Mouse (Mus musculus): ENCODE data around the gene Wsb1.
A peak's percentile ranks its signal among the peaks of the same experiment; 100 is the strongest.
"Not testable (repeated sequence)": the region's sequence is repeated elsewhere in the genome, so short reads cannot be mapped to it uniquely, and the experiment has no call there.

Gene Wsb1

GRCm38 (mm10) chr11:79254391-79255098 lies at the start of gene Wsb1:
Gene Wsb1 (minus strand): TSS chr11:79254671.
- DNase-seq (ENCODE audit: low read depth, low spot score), result peak; percentile 93

GRCm38 (mm10) chr11:79304245-79304644 lies 49.8 kb upstream of the Wsb1 start:
- DNase-seq (ENCODE audit: low read depth, low spot score), result not testable (repeated sequence)

GRCm38 (mm10) chr11:79303109-79303508 lies 48.6 kb upstream of the Wsb1 start:
- no peak for DNase-seq (ENCODE audit: low read depth, low spot score)

GRCm38 (mm10) chr11:79299719-79300431 lies 45.4 kb upstream of the Wsb1 start:
- no peak for DNase-seq (ENCODE audit: low read depth, low spot score)

GRCm38 (mm10) chr11:79296856-79297491 lies 42.5 kb upstream of the Wsb1 start, which contains the start of gene Gm9964:
Gene Gm9964 (minus strand): TSS chr11:79296906.
- no peak for DNase-seq (ENCODE audit: low read depth, low spot score)

- peak; percentile 49 for DNase-seq (ENCODE audit: low read depth, low spot score)
Observed at GRCm38 (mm10) chr11:79296167-79296566, 41.7 kb upstream of the Wsb1 start.

GRCm38 (mm10) chr11:79293971-79294370 lies 39.5 kb upstream of the Wsb1 start:
- no peak for DNase-seq (ENCODE audit: low read depth, low spot score)

- no peak for DNase-seq (ENCODE audit: low read depth, low spot score)
Observed at GRCm38 (mm10) chr11:79293025-79293424, 38.6 kb upstream of the Wsb1 start.

GRCm38 (mm10) chr11:79292130-79292529 lies 37.7 kb upstream of the Wsb1 start:
- no peak for DNase-seq (ENCODE audit: low read depth, low spot score)

GRCm38 (mm10) chr11:79291651-79292050 lies 37.2 kb upstream of the Wsb1 start:
- DNase-seq (ENCODE audit: low read depth, low spot score), result no peak

- DNase-seq (ENCODE audit: low read depth, low spot score), result no peak
Observed at GRCm38 (mm10) chr11:79290473-79290872, 36.0 kb upstream of the Wsb1 start.

GRCm38 (mm10) chr11:79288913-79289640 lies 34.6 kb upstream of the Wsb1 start:
- DNase-seq (ENCODE audit: low read depth, low spot score), result no peak

- DNase-seq (ENCODE audit: low read depth, low spot score), result no peak
Observed at GRCm38 (mm10) chr11:79288278-79288843, 33.9 kb upstream of the Wsb1 start.

- DNase-seq (ENCODE audit: low read depth, low spot score), result no peak
Observed at GRCm38 (mm10) chr11:79287447-79287846, 33.0 kb upstream of the Wsb1 start.

GRCm38 (mm10) chr11:79286305-79286799 lies 31.9 kb upstream of the Wsb1 start:
- no peak for DNase-seq (ENCODE audit: low read depth, low spot score)

GRCm38 (mm10) chr11:79283350-79284030 lies 29.0 kb upstream of the Wsb1 start:
- no peak for DNase-seq (ENCODE audit: low read depth, low spot score)

- no peak for DNase-seq (ENCODE audit: low read depth, low spot score)
Observed at GRCm38 (mm10) chr11:79281396-79281795, 26.9 kb upstream of the Wsb1 start.

- no peak for DNase-seq (ENCODE audit: low read depth, low spot score)
Observed at GRCm38 (mm10) chr11:79279732-79280405, 25.4 kb upstream of the Wsb1 start.

- no peak for DNase-seq (ENCODE audit: low read depth, low spot score)
Observed at GRCm38 (mm10) chr11:79273757-79274156, 19.3 kb upstream of the Wsb1 start.

- no peak for DNase-seq (ENCODE audit: low read depth, low spot score)
Observed at GRCm38 (mm10) chr11:79273039-79273438, 18.6 kb upstream of the Wsb1 start.
